Mouse (Mus musculus) liver, embryonic 13.5 days (tissue): Measurements from ENCODE around the gene Ttf1. TPM values are rescaled to one million over a fixed set of nuclear protein-coding genes. Genes with fewer than 3 reads are reported as not detected.

Source experiments
- ATAC-seq: fragments of 200-750 bp; cut with Nextera tagmentation; 2 replicates; pipeline ENCODE4 v1.8.0; 2017; ENCODE audit warnings: low read depth, mild to moderate bottlenecking, moderate number of reproducible peaks, moderate library complexity
- DNase-seq: peaks from one replicate; pipeline ENCODE4 v3.0.0; 2022
- H3K27ac ChIP-seq: fragments of 300-500 bp; sonication (generic); 2 replicates; pipeline ENCODE4 v1.5.1; 2015; ENCODE audit warnings: moderate library complexity, mild to moderate bottlenecking, inconsistent platforms
- H3K27me3 ChIP-seq: fragments of 300-500 bp; sonication (generic); 2 replicates; pipeline ENCODE4 v1.6.1; 2015; ENCODE audit warnings: mild to moderate bottlenecking, inconsistent platforms
- H3K36me3 ChIP-seq: fragments of 300-500 bp; sonication (generic); 2 replicates; pipeline ENCODE4 v1.6.1; 2015; ENCODE audit warnings: mild to moderate bottlenecking, inconsistent platforms
- H3K4me1 ChIP-seq: fragments of 300-500 bp; sonication (generic); replicated peaks from 2 replicates; pipeline ENCODE4 v1.6.1; 2015; ENCODE audit warnings: inconsistent platforms
- H3K4me2 ChIP-seq: fragments of 300-500 bp; sonication (generic); 2 replicates; pipeline ENCODE4 v1.6.1; 2015; ENCODE audit warnings: inconsistent platforms, mild to moderate bottlenecking, moderate library complexity
- H3K4me3 ChIP-seq: fragments of 300-500 bp; sonication (generic); replicated peaks from 2 replicates; pipeline ENCODE4 v1.5.1; 2015; ENCODE audit warnings: mild to moderate bottlenecking, inconsistent platforms
- H3K9ac ChIP-seq: fragments of 300-500 bp; sonication (generic); 2 replicates; pipeline ENCODE4 v1.6.1; 2015; ENCODE audit warnings: mild to moderate bottlenecking, inconsistent platforms
- H3K9me3 ChIP-seq: fragments of 300-500 bp; sonication (generic); replicated peaks from 2 replicates; pipeline ENCODE4 v1.6.1; 2016; ENCODE audit warnings: inconsistent platforms
- WGBS: fragments of 180-500 bp; shearing (Covaris S2); methylation state at CpG from one replicate; pipeline ENCODE4 v1.1.7; 2015; ENCODE audit not compliant: insufficient replicate concordance; 5-methylcytosine and 5-hydroxymethylcytosine counted together
- polyA plus RNA-seq: library from polyadenylated mRNA; unstranded; fragments of >200 nt; fragmentation: Nextera tagmentation; extraction: Ambion mirVana; gene quantifications from 2 replicates; pipeline ENCODE4 v1.2.1, GENCODE M21; 2015

Ttf1 gene
- polyA plus RNA-seq, 1 experiment from 2014 or later: 4.6 TPM

GRCm38 (mm10) chr2:29035698-29036097, 24.4 kb upstream of the Ttf1 start:
- no peak overlapping the region for H3K9ac ChIP-seq
- 63% methylated on average over 8 of the region's 8 CpGs for WGBS
- no peaks in the 10 kb centered on the region for H3K9me3 ChIP-seq
- ATAC-seq (peak; percentile 78), DNase-seq (no peak)
- no peaks in the 10 kb centered on the region for H3K4me1 ChIP-seq
- no peak overlapping the region for H3K4me3 ChIP-seq
- peak overlapping the region; percentile 63; the same call in 1 of the 2 replicates for H3K27ac ChIP-seq
- H3K4me2 ChIP-seq: no peak overlapping the region
- peaks cover 26% of the 10 kb centered on the region for H3K27me3 ChIP-seq
- no peaks in the 10 kb centered on the region for H3K36me3 ChIP-seq

- WGBS: 34% methylated on average over 5 of the region's 5 CpGs
- H3K27me3 ChIP-seq: peaks cover 54% of the 10 kb centered on the region
Measured at GRCm38 (mm10) chr2:29039741-29040140, 20.3 kb upstream of the Ttf1 start.

DNA sequence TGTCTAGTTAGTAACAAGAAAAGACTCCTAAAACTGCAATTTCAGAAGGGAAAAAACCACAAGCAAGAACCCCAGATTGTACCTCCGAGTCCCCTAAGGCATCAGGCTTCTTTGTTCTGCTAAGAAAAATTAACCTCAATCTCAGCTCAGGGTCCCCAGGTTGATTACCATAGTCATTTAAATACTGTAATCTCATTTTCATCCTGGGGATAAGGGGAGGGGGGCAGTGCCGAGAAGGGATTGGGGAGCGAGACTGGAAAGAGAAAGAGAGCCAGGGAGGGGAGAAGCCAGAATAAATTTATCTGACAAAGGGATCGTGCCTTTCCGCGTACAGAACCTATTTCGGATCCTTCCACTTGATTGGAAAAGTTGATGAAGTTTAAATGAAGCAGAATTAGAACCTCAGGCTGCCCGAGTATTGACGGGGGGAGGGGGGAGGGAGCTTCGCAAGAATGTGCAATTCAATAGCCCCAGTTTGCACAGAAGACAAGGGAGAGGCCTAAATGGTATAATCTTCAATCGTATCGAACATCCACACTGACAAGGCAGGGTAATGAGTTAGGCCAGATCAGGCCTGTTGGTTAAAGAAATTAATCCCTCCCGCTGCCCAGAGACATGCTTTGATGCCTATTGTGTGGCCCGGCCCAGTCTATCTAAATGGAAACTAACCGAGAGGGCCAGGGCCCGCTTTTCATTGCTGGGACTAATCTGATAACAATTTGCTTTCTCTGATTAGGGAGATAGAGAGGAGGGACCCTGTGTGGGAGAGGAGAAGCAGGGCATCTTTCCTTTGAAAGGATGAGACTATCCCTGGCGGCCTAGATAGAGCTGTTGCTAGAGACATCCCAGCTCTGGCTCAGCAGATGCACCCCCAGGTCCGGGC, 19.2 kb upstream of the Ttf1 start:
- Histone ChIP-seq H3K36me3 (no peaks in the 10 kb centered on the region), H3K4me2 (no peak overlapping the region), H3K9ac (no peak overlapping the region), H3K9me3 (no peaks in the 10 kb centered on the region), H3K4me1 (no peaks in the 10 kb centered on the region), H3K4me3 (no peak overlapping the region), H3K27me3 (peaks cover 58% of the 10 kb centered on the region), H3K27ac (no peak overlapping the region)
- ATAC-seq (no peak), DNase-seq (no peak)
- WGBS: 19% methylated on average over 18 of the region's 18 CpGs

More at GRCm38 (mm10) chr2:29039741-29040140, 20.3 kb upstream of the Ttf1 start:
- no peaks in the 10 kb centered on the region for H3K9me3 ChIP-seq
- DNase-seq (no peak), ATAC-seq (no peak)
- H3K27ac ChIP-seq: no peak overlapping the region
- no peak overlapping the region for H3K4me2 ChIP-seq
- H3K4me3 ChIP-seq: no peak overlapping the region
- H3K9ac ChIP-seq: no peak overlapping the region
- H3K36me3 ChIP-seq: no peaks in the 10 kb centered on the region
- no peaks in the 10 kb centered on the region for H3K4me1 ChIP-seq

GRCm38 (mm10) chr2:29041477-29041768, 18.6 kb upstream of the Ttf1 start:
- Histone ChIP-seq H3K27me3 (peaks cover 58% of the 10 kb centered on the region), H3K36me3 (no peaks in the 10 kb centered on the region), H3K4me1 (no peaks in the 10 kb centered on the region), H3K4me3 (no peak overlapping the region), H3K9ac (no peak overlapping the region), H3K27ac (no peak overlapping the region), H3K4me2 (no peak overlapping the region), H3K9me3 (no peaks in the 10 kb centered on the region)
- ATAC-seq: no peak
- DNase-seq: no peak
- 25% methylated on average over 8 of the region's 8 CpGs for WGBS

DNA sequence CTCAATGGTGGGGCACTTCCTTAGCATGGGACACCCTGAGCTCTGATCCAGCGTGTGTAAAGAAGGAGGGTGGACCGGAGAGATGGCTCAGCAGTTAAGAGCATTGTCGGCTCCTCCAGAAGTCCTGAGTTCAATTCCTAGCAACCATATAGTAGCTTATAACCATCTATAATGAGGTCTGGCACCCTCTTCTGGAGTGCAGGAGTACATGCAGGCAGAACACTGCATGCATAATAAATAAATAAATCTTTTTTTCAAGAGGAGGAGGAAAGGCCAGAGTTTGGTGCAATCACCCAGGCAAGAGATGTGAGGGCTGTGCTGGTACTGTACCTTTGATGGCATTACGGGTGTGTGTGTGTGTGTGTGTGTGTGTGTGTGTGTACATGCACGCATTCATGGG, 17.9 kb upstream of the Ttf1 start:
- ATAC-seq: no peak
- no peaks in the 10 kb centered on the region for H3K36me3 ChIP-seq
- WGBS: 65% methylated on average over 5 of the region's 5 CpGs

GRCm38 (mm10) chr2:29046151-29046550, 13.9 kb upstream of the Ttf1 start:
- ATAC-seq: no peak
- Histone ChIP-seq H3K36me3 (no peaks in the 10 kb centered on the region), H3K9ac (no peak overlapping the region), H3K4me1 (peaks cover 3% of the 10 kb centered on the region; the same call in 1 of the 2 replicates), H3K4me2 (no peak overlapping the region), H3K9me3 (no peaks in the 10 kb centered on the region), H3K27me3 (peaks cover 28% of the 10 kb centered on the region), H3K27ac (no peak overlapping the region), H3K4me3 (no peak overlapping the region)
- 63% methylated on average over 16 of the region's 16 CpGs for WGBS
- DNase-seq: no peak

More for the DNA sequence above, 17.9 kb upstream of the Ttf1 start:
- H3K27me3 ChIP-seq: peaks cover 58% of the 10 kb centered on the region
- H3K4me2 ChIP-seq: no peak overlapping the region
- H3K4me1 ChIP-seq: no peaks in the 10 kb centered on the region
- H3K4me3 ChIP-seq: no peak overlapping the region
- no peak overlapping the region for H3K27ac ChIP-seq
- no peaks in the 10 kb centered on the region for H3K9me3 ChIP-seq
- no peak overlapping the region for H3K9ac ChIP-seq
- DNase-seq: no peak

DNA sequence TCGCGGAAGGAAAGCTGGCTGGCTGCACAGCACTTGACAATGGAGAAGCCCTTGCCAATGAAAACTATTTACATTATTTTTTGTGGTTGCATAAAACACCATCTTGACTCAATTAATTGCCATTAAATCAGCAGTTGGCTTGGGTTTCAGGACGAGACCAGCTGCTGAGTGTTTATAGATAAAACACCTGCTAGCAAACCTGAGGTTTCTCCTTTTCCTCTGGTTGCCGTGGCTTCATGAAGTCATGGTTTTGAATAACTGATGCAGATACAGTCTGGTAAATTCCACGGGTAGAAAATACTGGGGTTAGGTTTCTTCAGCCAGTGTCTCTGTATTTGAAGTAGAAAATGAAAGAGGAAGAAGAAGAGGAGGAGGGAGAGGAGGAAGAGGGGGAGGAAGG, 8.1 kb upstream of the Ttf1 start:
- no peak overlapping the region for H3K27ac ChIP-seq
- H3K4me3 ChIP-seq: no peak overlapping the region
- H3K9ac ChIP-seq: no peak overlapping the region
- H3K4me2 ChIP-seq: no peak overlapping the region
- no peak for ATAC-seq
- peaks cover 13% of the 10 kb centered on the region for H3K4me1 ChIP-seq
- H3K27me3 ChIP-seq: peaks cover 22% of the 10 kb centered on the region
- no peaks in the 10 kb centered on the region for H3K36me3 ChIP-seq
- 49% methylated on average over 5 of the region's 5 CpGs for WGBS
- no peak for DNase-seq
- no peaks in the 10 kb centered on the region for H3K9me3 ChIP-seq

DNA sequence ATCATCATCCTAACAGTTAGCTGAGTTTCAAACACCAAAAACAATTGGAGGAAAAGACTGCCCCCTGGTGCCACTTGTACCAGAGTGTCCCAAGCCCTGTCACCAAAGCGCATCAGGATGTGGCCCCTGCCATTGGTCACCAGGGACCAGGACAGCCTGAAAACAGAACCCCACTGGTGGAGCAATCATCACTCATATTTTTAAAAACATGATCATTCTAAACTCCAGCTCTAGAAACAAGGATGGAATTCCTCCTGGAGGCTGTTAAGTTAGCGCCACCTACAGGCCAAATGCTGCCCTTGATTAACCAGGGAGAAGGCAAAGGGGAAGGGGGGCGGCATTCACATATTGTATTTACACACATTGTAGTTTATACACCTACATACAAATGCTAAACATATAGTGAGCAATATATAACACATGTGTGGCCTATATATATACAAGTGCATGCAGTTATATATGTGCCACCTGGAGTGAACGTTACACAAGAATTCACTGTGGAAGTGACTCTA, 7.1 kb upstream of the Ttf1 start:
- peaks cover 13% of the 10 kb centered on the region for H3K4me1 ChIP-seq
- H3K36me3 ChIP-seq: no peaks in the 10 kb centered on the region
- no peak for ATAC-seq
- H3K9ac ChIP-seq: no peak overlapping the region
- H3K4me3 ChIP-seq: no peak overlapping the region
- DNase-seq: peak; percentile 37
- 23% methylated on average over 4 of the region's 4 CpGs for WGBS
- no peaks in the 10 kb centered on the region for H3K9me3 ChIP-seq
- no peak overlapping the region for H3K27ac ChIP-seq
- H3K27me3 ChIP-seq: peaks cover 33% of the 10 kb centered on the region
- H3K4me2 ChIP-seq: no peak overlapping the region

DNA sequence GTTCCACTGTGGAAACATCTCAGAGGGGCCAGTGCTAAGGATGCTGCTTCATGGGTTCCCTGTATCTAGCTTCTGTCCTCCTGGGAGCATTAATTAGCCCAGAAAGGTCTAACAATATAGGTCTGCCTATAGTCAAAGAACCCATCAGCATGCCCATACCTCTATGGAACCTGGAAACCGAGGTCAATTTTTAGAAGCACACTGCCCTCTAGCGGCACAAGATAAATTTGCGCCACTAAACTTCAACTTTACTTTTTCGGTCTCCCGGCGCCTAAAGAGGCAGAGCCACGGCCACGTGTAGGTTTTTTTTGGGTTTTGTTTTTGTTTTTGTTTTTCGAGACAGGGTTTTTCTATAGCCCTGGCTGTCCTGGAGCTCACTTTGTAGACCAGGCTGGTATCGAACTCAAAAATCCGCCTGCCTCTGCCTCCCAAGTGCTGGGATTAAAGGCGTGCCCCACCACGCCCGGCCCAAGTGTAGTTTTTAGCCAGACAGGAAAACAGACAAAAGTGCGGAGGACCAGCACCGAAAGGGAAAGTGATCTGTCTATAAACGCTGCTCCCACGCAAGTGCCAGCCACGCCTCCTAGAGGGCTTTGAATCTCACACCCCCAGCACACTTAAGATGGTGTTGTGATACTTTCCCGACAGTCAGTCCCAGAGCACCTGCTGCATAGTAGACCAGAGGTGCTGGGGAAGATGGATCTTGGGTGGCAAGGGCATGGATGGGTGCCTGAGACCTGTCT, 6.1 kb upstream of the Ttf1 start:
- peak; percentile 25; the same call in 1 of the 2 replicates for ATAC-seq
- H3K27ac ChIP-seq: no peak overlapping the region

GRCm38 (mm10) chr2:29054545-29054935, 5.5 kb upstream of the Ttf1 start:
- peak overlapping the region; percentile 47 for H3K9ac ChIP-seq
- 3% methylated on average over 30 of the region's 30 CpGs for whole genome bisulfite sequencing
- peak overlapping the region; percentile 75 for H3K4me2 ChIP-seq
- peak overlapping the region; percentile 58 for H3K4me3 ChIP-seq
- H3K27ac ChIP-seq: no peak overlapping the region
- H3K27me3 ChIP-seq: peaks cover 39% of the 10 kb centered on the region
- DNase-seq (no peak), ATAC-seq (0 out of 2 replicates have a peak, but pooled peaks have one; percentile 7)
- peaks cover 13% of the 10 kb centered on the region for H3K4me1 ChIP-seq
- no peaks in the 10 kb centered on the region for H3K9me3 ChIP-seq
- no peaks in the 10 kb centered on the region for H3K36me3 ChIP-seq

More for the DNA sequence above, 6.1 kb upstream of the Ttf1 start:
- Histone ChIP-seq H3K4me2 (peak overlapping the region; percentile 75), H3K36me3 (no peaks in the 10 kb centered on the region), H3K4me1 (peaks cover 13% of the 10 kb centered on the region), H3K9ac (peak overlapping the region; percentile 47), H3K27me3 (peaks cover 39% of the 10 kb centered on the region), H3K9me3 (no peaks in the 10 kb centered on the region), H3K4me3 (peak overlapping the region; percentile 58)
- 1% methylated on average over 20 of the region's 20 CpGs for WGBS
- DNase-seq: peak; percentile 44

DNA sequence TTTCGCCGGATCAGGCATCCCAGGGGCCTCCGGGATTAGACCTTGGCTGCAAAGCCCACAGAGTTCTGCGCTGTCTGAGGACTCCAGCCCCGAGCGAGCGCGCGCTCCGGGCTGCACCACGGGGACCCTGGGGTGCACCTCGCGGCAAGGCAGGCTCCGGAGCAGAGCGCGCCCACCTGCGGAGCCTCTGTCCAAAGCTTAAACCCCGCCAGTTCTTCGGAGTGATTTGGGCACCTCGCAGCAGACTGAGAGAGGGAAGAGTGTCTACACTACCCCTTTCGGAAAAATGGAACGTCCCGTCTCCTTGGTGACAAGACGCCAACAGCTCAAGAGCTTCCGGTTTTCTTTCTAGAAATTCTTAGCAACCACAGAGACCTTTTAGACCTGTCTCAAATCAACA, 5.1 kb upstream of the Ttf1 start, which contains the start of gene Cfap77:
Gene Cfap77 (minus strand): TSS at position 76 of the 400 bp plus-strand sequence.
- DNase-seq (peak; percentile 40), ATAC-seq (peak; percentile 40; the same call in 1 of the 2 replicates)
- Histone ChIP-seq H3K4me1 (peaks cover 16% of the 10 kb centered on the region), H3K9ac (peak within 1 kb of the TSS; percentile 47), H3K4me2 (peak within 1 kb of the TSS; percentile 75), H3K36me3 (no peaks in the 10 kb centered on the region), H3K27ac (no peak within 1 kb of the TSS), H3K9me3 (no peaks in the 10 kb centered on the region), H3K4me3 (peak within 1 kb of the TSS; percentile 58), H3K27me3 (peaks cover 39% of the 10 kb centered on the region)
- under 1% methylated on average over 25 of the region's 25 CpGs for WGBS
